Mouse (Mus musculus): ENCODE measurements around the gene Crym. TPM values are rescaled to one million over a fixed set of nuclear protein-coding genes. Genes with fewer than 3 reads are reported as not detected.

Gene Crym
- polyA plus RNA-seq, 2 experiments = 0.08 TPM; not detected in 1

DNA sequence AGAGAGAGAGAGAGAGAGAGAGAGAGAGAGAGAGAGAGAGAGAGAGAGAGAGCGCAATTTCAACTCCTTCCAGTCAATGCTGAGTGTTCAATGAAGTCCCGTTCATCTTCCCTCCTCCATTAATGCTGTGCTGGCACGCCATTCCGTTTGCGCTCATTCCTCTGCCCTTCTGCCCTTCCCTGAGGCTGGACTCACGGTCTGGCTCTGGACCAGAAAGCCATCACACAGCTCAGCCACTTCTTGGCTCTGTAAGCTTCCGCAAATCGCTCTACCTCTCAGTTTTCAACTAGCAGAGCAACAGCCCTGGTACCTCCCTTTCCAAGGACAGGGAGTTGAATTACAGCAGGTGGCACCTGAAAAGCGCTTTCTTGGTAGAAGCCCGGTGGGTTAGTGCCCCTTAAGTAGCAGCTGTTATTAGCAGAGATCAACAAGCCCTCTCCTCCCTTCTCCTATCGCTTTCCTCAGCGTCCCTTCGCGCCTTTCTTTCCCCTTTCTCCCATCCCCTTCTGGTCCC is 623 bp downstream of the Crym start:
- Histone ChIP-seq H3K36me3 (replicated peaks; ENCODE audit: control insufficient read depth, insufficient read depth, low read depth) (no peaks in the 10 kb centered on the region), H3K9ac (replicated peaks) (no peak overlapping the region), H3K4me2 (ENCODE audit: low read depth) (no peak overlapping the region; the same call in 1 of the 2 replicates), H3K27me3 (ENCODE audit: control insufficient read depth, insufficient read depth, low read length) (0 out of 2 replicates have a peak, but pooled peaks cover 2% of the 10 kb centered on the region), H3K27ac (no peak overlapping the region), H3K9me3 (ENCODE audit: control insufficient read depth, low read length) (no peaks in the 10 kb centered on the region), H3K4me3 (ENCODE audit: insufficient read depth in 1 of 2, low read depth in 2 of 2, low read length in 2 of 2) (no peak overlapping the region), H3K4me1 (replicated peaks; ENCODE audit: control insufficient read depth in 2 of 2, insufficient read depth in 2 of 2, low read length in 1 of 2) (no peaks in the 10 kb centered on the region)
- 10% methylated on average over 14 of the region's 14 CpGs for WGBS (ENCODE audit: insufficient replicate concordance)
- TF ChIP-seq CTCF (IDR thresholded peaks at IDR 0.05; ENCODE audit: low read depth) (no peak), EP300 (IDR thresholded peaks at IDR 0.05; ENCODE audit: low read depth) (no peak)
- ATAC-seq (ENCODE audit: insufficient read depth) (no peak), DNase-seq (ENCODE audit: low read depth in 3 of 3, low spot score in 3 of 3) (no peak)

DNA sequence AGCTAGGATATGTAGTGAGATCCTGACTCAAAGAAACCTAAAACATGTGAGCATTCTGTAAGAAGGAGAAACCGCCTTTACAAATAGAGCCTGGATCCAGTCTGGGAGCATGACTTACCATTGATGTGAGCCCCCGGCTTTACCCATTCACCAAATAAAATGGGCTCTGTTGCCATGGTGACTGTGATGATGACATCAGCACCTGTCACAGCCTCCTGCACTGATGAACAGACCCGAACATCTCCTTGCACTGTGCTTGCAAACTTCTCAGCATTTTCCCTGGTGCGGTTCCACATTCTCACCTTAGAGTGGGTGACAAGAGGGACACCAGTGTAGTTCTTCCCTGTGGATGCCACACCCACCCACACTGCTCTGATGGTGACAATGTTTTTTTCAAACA is 6.7 kb downstream of the Crym start:
- Histone ChIP-seq H3K9ac (replicated peaks) (no peak overlapping the region), H3K27ac (no peak overlapping the region), H3K4me1 (replicated peaks; ENCODE audit: control insufficient read depth in 2 of 2, insufficient read depth in 2 of 2, low read length in 1 of 2) (no peaks in the 10 kb centered on the region), H3K27me3 (ENCODE audit: control insufficient read depth, insufficient read depth, low read length) (no peaks in the 10 kb centered on the region), H3K4me3 (ENCODE audit: insufficient read depth in 1 of 2, low read depth in 2 of 2, low read length in 2 of 2) (no peak overlapping the region), H3K4me2 (ENCODE audit: low read depth) (no peak overlapping the region), H3K9me3 (ENCODE audit: control insufficient read depth, low read length) (no peaks in the 10 kb centered on the region), H3K36me3 (replicated peaks; ENCODE audit: control insufficient read depth, insufficient read depth, low read depth) (no peaks in the 10 kb centered on the region)
- ATAC-seq (ENCODE audit: insufficient read depth) (no peak), DNase-seq (ENCODE audit: low read depth in 3 of 3, low spot score in 3 of 3) (no peak)
- TF ChIP-seq EP300 (IDR thresholded peaks at IDR 0.05; ENCODE audit: low read depth) (no peak), CTCF (IDR thresholded peaks at IDR 0.05; ENCODE audit: low read depth) (no peak)
- 59% methylated on average over 4 of the region's 4 CpGs for WGBS (ENCODE audit: insufficient replicate concordance)

- no peak for TF ChIP-seq CTCF (IDR thresholded peaks at IDR 0.05; ENCODE audit: low read depth)
- no peak for TF ChIP-seq EP300 (IDR thresholded peaks at IDR 0.05; ENCODE audit: low read depth)
- no peak for ATAC-seq (ENCODE audit: insufficient read depth)
- H3K27me3 ChIP-seq (ENCODE audit: control insufficient read depth, insufficient read depth, low read length) = no peaks in the 10 kb centered on the region
- no peak overlapping the region for H3K4me3 ChIP-seq (ENCODE audit: insufficient read depth in 1 of 2, low read depth in 2 of 2, low read length in 2 of 2)
- no peaks in the 10 kb centered on the region for H3K9me3 ChIP-seq (ENCODE audit: control insufficient read depth, low read length)
- no peak overlapping the region for H3K9ac ChIP-seq (replicated peaks)
- no peak for DNase-seq (ENCODE audit: low read depth in 3 of 3, low spot score in 3 of 3)
- H3K4me1 ChIP-seq (replicated peaks; ENCODE audit: control insufficient read depth in 2 of 2, insufficient read depth in 2 of 2, low read length in 1 of 2) = 0 out of 4 replicates have a peak, but pooled peaks cover 0 to 2% of the 10 kb centered on the region in 2 experiments
- no peak overlapping the region for H3K4me2 ChIP-seq (ENCODE audit: low read depth)
- no peaks in the 10 kb centered on the region for H3K36me3 ChIP-seq (replicated peaks; ENCODE audit: control insufficient read depth, insufficient read depth, low read depth)
- WGBS (ENCODE audit: insufficient replicate concordance) = 67% methylated on average over 6 of the region's 6 CpGs
- no peak overlapping the region for H3K27ac ChIP-seq
Measured at GRCm38 (mm10) chr7:120192816-120193215, 9.1 kb downstream of the Crym start.

GRCm38 (mm10) chr7:120192207-120192606 is 9.7 kb downstream of the Crym start:
- no peaks in the 10 kb centered on the region for H3K36me3 ChIP-seq (replicated peaks; ENCODE audit: control insufficient read depth, insufficient read depth, low read depth)
- no peak overlapping the region for H3K4me2 ChIP-seq (ENCODE audit: low read depth)
- no peak overlapping the region for H3K4me3 ChIP-seq (ENCODE audit: insufficient read depth in 1 of 2, low read depth in 2 of 2, low read length in 2 of 2)
- TF ChIP-seq EP300 (IDR thresholded peaks at IDR 0.05; ENCODE audit: low read depth) (no peak), CTCF (IDR thresholded peaks at IDR 0.05; ENCODE audit: low read depth) (no peak)
- no peaks in the 10 kb centered on the region for H3K27me3 ChIP-seq (ENCODE audit: control insufficient read depth, insufficient read depth, low read length)
- H3K4me1 ChIP-seq (replicated peaks; ENCODE audit: control insufficient read depth in 2 of 2, insufficient read depth in 2 of 2, low read length in 1 of 2) = 0 out of 4 replicates have a peak, but pooled peaks cover 0 to 2% of the 10 kb centered on the region in 2 experiments
- ATAC-seq (ENCODE audit: insufficient read depth) (no peak), DNase-seq (ENCODE audit: low read depth in 3 of 3, low spot score in 3 of 3) (no peak)
- no peaks in the 10 kb centered on the region for H3K9me3 ChIP-seq (ENCODE audit: control insufficient read depth, low read length)
- no peak overlapping the region for H3K27ac ChIP-seq
- 37% methylated on average over 3 of the region's 3 CpGs for WGBS (ENCODE audit: insufficient replicate concordance)
- H3K9ac ChIP-seq (replicated peaks) = no peak overlapping the region

DNA sequence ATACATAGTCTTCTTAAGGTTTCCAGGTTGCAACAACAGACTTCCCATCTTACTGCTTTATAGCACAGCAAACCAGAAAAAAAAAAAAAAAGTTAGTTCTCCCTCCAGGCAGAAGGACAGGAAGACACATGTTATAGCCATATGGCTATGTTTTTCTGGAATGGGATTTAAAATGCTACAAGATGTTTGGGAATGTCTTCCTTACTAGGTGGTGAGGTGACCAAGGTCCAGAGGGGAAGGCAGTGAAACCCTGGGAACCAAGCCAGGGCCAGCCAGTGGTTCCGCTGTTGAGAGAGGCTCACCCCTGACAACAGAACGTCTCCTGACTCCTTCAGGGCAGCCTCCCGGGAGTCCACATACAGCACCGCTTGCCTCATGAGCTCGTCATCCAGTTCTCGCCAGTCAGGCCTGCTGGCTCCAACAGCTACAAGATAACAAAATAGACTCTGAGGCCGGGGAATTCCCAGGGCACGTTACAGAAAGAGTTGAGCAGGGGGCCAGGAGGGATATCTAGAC is 11.7 kb downstream of the Crym start:
- ATAC-seq (ENCODE audit: insufficient read depth) (no peak), DNase-seq (ENCODE audit: low read depth in 3 of 3, low spot score in 3 of 3) (no peak)
- no peak overlapping the region for H3K9ac ChIP-seq (replicated peaks)
- H3K4me1 ChIP-seq (replicated peaks; ENCODE audit: control insufficient read depth in 2 of 2, insufficient read depth in 2 of 2, low read length in 1 of 2) = peaks cover 0 to 5% of the 10 kb centered on the region in 2 experiments; a peak in 1 of 4 replicates
- H3K36me3 ChIP-seq (replicated peaks; ENCODE audit: control insufficient read depth, insufficient read depth, low read depth) = no peaks in the 10 kb centered on the region
- 53% methylated on average over 8 of the region's 8 CpGs for WGBS (ENCODE audit: insufficient replicate concordance)
- H3K27me3 ChIP-seq (ENCODE audit: control insufficient read depth, insufficient read depth, low read length) = no peaks in the 10 kb centered on the region
- no peak overlapping the region for H3K4me2 ChIP-seq (ENCODE audit: low read depth)
- no peaks in the 10 kb centered on the region for H3K9me3 ChIP-seq (ENCODE audit: control insufficient read depth, low read length)
- no peak overlapping the region for H3K27ac ChIP-seq
- H3K4me3 ChIP-seq (ENCODE audit: insufficient read depth in 1 of 2, low read depth in 2 of 2, low read length in 2 of 2) = no peak overlapping the region
- TF ChIP-seq EP300 (IDR thresholded peaks at IDR 0.05; ENCODE audit: low read depth) (no peak), CTCF (IDR thresholded peaks at IDR 0.05; ENCODE audit: low read depth) (no peak)

All from liver, embryonic 14.5 days (tissue).